Mouse (Mus musculus): ENCODE results near the gene Mier2. TPM values are rescaled to one million over a fixed set of nuclear protein-coding genes. Genes with fewer than 3 reads are reported as not detected.
A peak's percentile ranks its signal among the peaks of the same experiment; 100 is the strongest.

The Mier2 gene
- polyA plus RNA-seq (2012; ENCODE audit: insufficient read depth, insufficient read length, missing spikeins), result 6.1 and 8.5 TPM in 2 replicates

GRCm38 (mm10) chr10:79554330-79555237, at the start of gene Mier2:
Mier2 (minus strand) TSS chr10:79555199.
- Histone ChIP-seq H3K4me1 (ENCODE audit: control insufficient read depth, insufficient read depth, insufficient read length, low read length) (peaks cover 12% of the 10 kb centered on the region), H3K27ac (replicated peaks; ENCODE audit: low read depth, low read length) (no peak within 1 kb of the TSS)

GRCm38 (mm10) chr10:79597936-79598230, 42.9 kb upstream of the Mier2 start:
- no peaks in the 10 kb centered on the region for H3K4me1 ChIP-seq (ENCODE audit: control insufficient read depth, insufficient read depth, insufficient read length, low read length)
- no peak overlapping the region for H3K27ac ChIP-seq (replicated peaks; ENCODE audit: low read depth, low read length)
- H3K4me3 ChIP-seq (ENCODE audit: insufficient read depth, low read depth, low read length), result no peak overlapping the region

More at GRCm38 (mm10) chr10:79554330-79555237, at the start of gene Mier2:
- H3K4me3 ChIP-seq (ENCODE audit: insufficient read depth, low read depth, low read length), result peak within 1 kb of the TSS; percentile 95

GRCm38 (mm10) chr10:79597051-79597935, 42.3 kb upstream of the Mier2 start:
- Histone ChIP-seq H3K27ac (replicated peaks; ENCODE audit: low read depth, low read length) (no peak overlapping the region), H3K4me1 (ENCODE audit: control insufficient read depth, insufficient read depth, insufficient read length, low read length) (no peaks in the 10 kb centered on the region), H3K4me3 (ENCODE audit: insufficient read depth, low read depth, low read length) (no peak overlapping the region)

GRCm38 (mm10) chr10:79595590-79595929, 40.6 kb upstream of the Mier2 start:
- H3K27ac ChIP-seq (replicated peaks; ENCODE audit: low read depth, low read length), result no peak overlapping the region
- H3K4me3 ChIP-seq (ENCODE audit: insufficient read depth, low read depth, low read length), result no peak overlapping the region
- H3K4me1 ChIP-seq (ENCODE audit: control insufficient read depth, insufficient read depth, insufficient read length, low read length), result no peaks in the 10 kb centered on the region

GRCm38 (mm10) chr10:79594872-79595589, 40.0 kb upstream of the Mier2 start:
- Histone ChIP-seq H3K4me3 (ENCODE audit: insufficient read depth, low read depth, low read length) (no peak overlapping the region), H3K27ac (replicated peaks; ENCODE audit: low read depth, low read length) (no peak overlapping the region), H3K4me1 (ENCODE audit: control insufficient read depth, insufficient read depth, insufficient read length, low read length) (no peaks in the 10 kb centered on the region)

- Histone ChIP-seq H3K4me1 (ENCODE audit: control insufficient read depth, insufficient read depth, insufficient read length, low read length) (no peaks in the 10 kb centered on the region), H3K4me3 (ENCODE audit: insufficient read depth, low read depth, low read length) (no peak overlapping the region), H3K27ac (replicated peaks; ENCODE audit: low read depth, low read length) (no peak overlapping the region)
Measured at GRCm38 (mm10) chr10:79594111-79594510, 39.1 kb upstream of the Mier2 start.

- Histone ChIP-seq H3K27ac (replicated peaks; ENCODE audit: low read depth, low read length) (no peak overlapping the region), H3K4me1 (ENCODE audit: control insufficient read depth, insufficient read depth, insufficient read length, low read length) (no peaks in the 10 kb centered on the region), H3K4me3 (ENCODE audit: insufficient read depth, low read depth, low read length) (no peak overlapping the region)
Measured at GRCm38 (mm10) chr10:79590702-79591101, 35.7 kb upstream of the Mier2 start.

GRCm38 (mm10) chr10:79587752-79588126, 32.7 kb upstream of the Mier2 start:
- Histone ChIP-seq H3K4me3 (ENCODE audit: insufficient read depth, low read depth, low read length) (no peak overlapping the region), H3K27ac (replicated peaks; ENCODE audit: low read depth, low read length) (no peak overlapping the region), H3K4me1 (ENCODE audit: control insufficient read depth, insufficient read depth, insufficient read length, low read length) (no peaks in the 10 kb centered on the region)

- Histone ChIP-seq H3K27ac (replicated peaks; ENCODE audit: low read depth, low read length) (no peak within 1 kb of the TSS), H3K4me3 (ENCODE audit: insufficient read depth, low read depth, low read length) (no peak within 1 kb of the TSS), H3K4me1 (ENCODE audit: control insufficient read depth, insufficient read depth, insufficient read length, low read length) (no peaks in the 10 kb centered on the region)
Measured at GRCm38 (mm10) chr10:79587061-79587751, 32.2 kb upstream of the Mier2 start, which contains the start of gene Theg. Theg (minus strand) TSS chr10:79587331.

GRCm38 (mm10) chr10:79586243-79586642, 31.2 kb upstream of the Mier2 start:
- Histone ChIP-seq H3K27ac (replicated peaks; ENCODE audit: low read depth, low read length) (no peak overlapping the region), H3K4me3 (ENCODE audit: insufficient read depth, low read depth, low read length) (no peak overlapping the region), H3K4me1 (ENCODE audit: control insufficient read depth, insufficient read depth, insufficient read length, low read length) (no peaks in the 10 kb centered on the region)

GRCm38 (mm10) chr10:79585723-79586122, 30.7 kb upstream of the Mier2 start:
- H3K4me3 ChIP-seq (ENCODE audit: insufficient read depth, low read depth, low read length), result no peak overlapping the region
- no peaks in the 10 kb centered on the region for H3K4me1 ChIP-seq (ENCODE audit: control insufficient read depth, insufficient read depth, insufficient read length, low read length)
- H3K27ac ChIP-seq (replicated peaks; ENCODE audit: low read depth, low read length), result no peak overlapping the region

GRCm38 (mm10) chr10:79585136-79585535, 30.1 kb upstream of the Mier2 start:
- Histone ChIP-seq H3K4me1 (ENCODE audit: control insufficient read depth, insufficient read depth, insufficient read length, low read length) (no peaks in the 10 kb centered on the region), H3K4me3 (ENCODE audit: insufficient read depth, low read depth, low read length) (no peak overlapping the region), H3K27ac (replicated peaks; ENCODE audit: low read depth, low read length) (no peak overlapping the region)

GRCm38 (mm10) chr10:79584426-79584825, 29.4 kb upstream of the Mier2 start:
- Histone ChIP-seq H3K4me3 (ENCODE audit: insufficient read depth, low read depth, low read length) (no peak overlapping the region), H3K4me1 (ENCODE audit: control insufficient read depth, insufficient read depth, insufficient read length, low read length) (no peaks in the 10 kb centered on the region), H3K27ac (replicated peaks; ENCODE audit: low read depth, low read length) (no peak overlapping the region)

GRCm38 (mm10) chr10:79584021-79584420, 29.0 kb upstream of the Mier2 start:
- H3K4me1 ChIP-seq (ENCODE audit: control insufficient read depth, insufficient read depth, insufficient read length, low read length), result no peaks in the 10 kb centered on the region
- no peak overlapping the region for H3K27ac ChIP-seq (replicated peaks; ENCODE audit: low read depth, low read length)

More at GRCm38 (mm10) chr10:79584021-79584420, 29.0 kb upstream of the Mier2 start:
- H3K4me3 ChIP-seq (ENCODE audit: insufficient read depth, low read depth, low read length), result no peak overlapping the region
